In the genomic region with DNA sequence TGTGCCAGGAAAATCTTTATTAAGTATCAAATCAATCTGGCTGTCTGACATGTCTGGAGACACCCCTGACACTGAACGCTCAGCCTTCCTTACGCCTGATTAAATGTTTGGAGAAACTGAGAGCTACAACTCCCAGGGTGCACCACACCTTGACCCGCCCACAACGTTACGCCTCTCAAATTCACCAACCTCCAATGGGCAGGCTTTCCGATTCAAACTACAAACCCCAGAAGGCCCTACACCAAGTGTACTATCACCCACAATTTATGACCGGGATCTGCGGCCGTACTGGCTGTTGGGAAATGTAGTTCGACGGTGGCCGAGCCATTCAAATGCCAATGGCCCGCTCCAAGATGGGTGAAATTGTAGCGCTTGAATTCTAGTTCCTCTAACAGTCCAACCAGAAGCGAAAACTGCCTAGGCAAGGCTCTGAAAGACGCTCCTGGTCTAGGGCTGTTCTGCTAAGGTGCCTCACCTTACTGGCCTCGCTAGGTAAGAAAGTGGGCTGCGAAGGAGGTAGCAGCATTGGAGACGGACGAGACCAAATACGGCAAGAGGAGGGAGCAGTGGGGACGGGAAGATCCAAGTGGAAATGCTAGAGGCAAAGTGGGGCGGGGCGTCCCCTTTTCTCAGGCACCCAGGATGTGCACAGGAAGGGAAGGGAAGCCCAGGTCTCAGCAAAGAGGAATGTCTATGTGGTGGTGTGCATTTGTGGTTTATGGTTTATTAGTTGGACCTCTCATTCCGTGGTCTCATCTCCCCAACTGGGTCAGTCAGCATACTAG, we compare ENCODE assay signal across 8 mouse cellular contexts. TPM values are rescaled to one million over a fixed set of nuclear protein-coding genes. Genes with fewer than 3 reads are reported as not detected.
DNase-seq lines count a peak whose midpoint lies in the region; ATAC-seq and TF ChIP-seq lines count a peak whose summit lies in the region.

A gene (plus strand): TSS at position 305 of the 785 bp plus-strand sequence.

- no peaks in the 10 kb centered on the region for H3K9me3 ChIP-seq in hindbrain, embryonic 13.5 days

- under 1% methylated on average over 25 of the region's 25 CpGs for WGBS in hindbrain, embryonic 13.5 days

- peak; percentile 94 for DNase-seq in Patski (ENCODE audit: low read depth, low spot score)
- peak; percentile 92 to 96 for DNase-seq in cerebellum, postnatal 14 days
- peak; percentile 94 to 95 for DNase-seq in frontal cortex, postnatal 14 days (ENCODE audit: low spot score in 2 of 2)
- DNase-seq in layer of hippocampus, postnatal 25 days (ENCODE audit: extremely low spot score in 1 of 2, low spot score in 1 of 2): peak; percentile 77 to 86
- DNase-seq in lung, postnatal 25 days (ENCODE audit: low spot score): peak; percentile 98
- peak; percentile 97 for DNase-seq in retina, embryonic 14.5 days (ENCODE audit: low spot score)
- peak; percentile 89 for DNase-seq in thymus, postnatal 4 days

- POLR2A ChIA-PET in Patski (lab: Charles Lee): interaction anchor here (0.6 kb wide), 1 partner anchor 1471 kb away, joined by 4 read pairs; no protein-coding TSS in a partner anchor

- CTCF ChIA-PET in Patski (lab: Charles Lee): interaction anchor here (1.5 kb wide), 1 partner anchor 269 kb away, joined by 3 read pairs; no protein-coding TSS in a partner anchor

- ATAC-seq in Patski: peak; percentile 96
- ATAC-seq in hindbrain, embryonic 13.5 days (ENCODE audit: low FRiP score): peak; percentile 99

- H3K36me3 ChIP-seq in hindbrain, embryonic 13.5 days: peaks cover 24% of the 10 kb centered on the region

- peak within 1 kb of the TSS; percentile 55 for H3K4me2 ChIP-seq in hindbrain, embryonic 13.5 days

- peak within 1 kb of the TSS; percentile 92 for H3K27ac ChIP-seq in hindbrain, embryonic 13.5 days

- no peak for TF ChIP-seq CTCF in Patski (IDR thresholded peaks at IDR 0.05)

- H3K4me1 ChIP-seq in hindbrain, embryonic 13.5 days (replicated peaks): peaks cover 24% of the 10 kb centered on the region

- H3K4me3 ChIP-seq in hindbrain, embryonic 13.5 days: peak within 1 kb of the TSS; percentile 59

- H3K27me3 ChIP-seq in Patski: no peaks in the 10 kb centered on the region
- no peaks in the 10 kb centered on the region for H3K27me3 ChIP-seq in hindbrain, embryonic 13.5 days

- peak within 1 kb of the TSS; percentile 75 for H3K9ac ChIP-seq in hindbrain, embryonic 13.5 days

- in situ Hi-C loops in Patski (cut with MboI; ENCODE audit: low pct_unique_long_range_greater_than_20kb): no loop called here

RNA-seq across cellular contexts. Expression of the gene that starts here (rescaled TPM):
- 33.6 TPM for polyA plus RNA-seq in Patski (2021)
- polyA plus RNA-seq in hindbrain, embryonic 13.5 days (2015; fragmentation: Nextera tagmentation; extraction: Ambion mirVana): 24.7 and 25.4 TPM in 2 replicates
- 10 to 100 TPM; 60.0 to 63.3 TPM for total RNA-seq in layer of hippocampus, postnatal 25 days (2021)

Comparison
In these comparisons a context has a peak if more than half of its experiments do, and no peak if none do; other contexts are left out.
1. Peak in every context shown above with its lines: DNase-seq, ATAC-seq, H3K4me3 ChIP-seq and H3K27ac ChIP-seq.